Mouse (Mus musculus): Measurements from ENCODE around the gene Esm1. TPM values are rescaled to one million over a fixed set of nuclear protein-coding genes. Genes with fewer than 3 reads are reported as not detected.

The Esm1 gene
- under 1 TPM in 1 of 2 experiments, not detected in 1; 0.75 TPM for total RNA-seq (2023)

DNA sequence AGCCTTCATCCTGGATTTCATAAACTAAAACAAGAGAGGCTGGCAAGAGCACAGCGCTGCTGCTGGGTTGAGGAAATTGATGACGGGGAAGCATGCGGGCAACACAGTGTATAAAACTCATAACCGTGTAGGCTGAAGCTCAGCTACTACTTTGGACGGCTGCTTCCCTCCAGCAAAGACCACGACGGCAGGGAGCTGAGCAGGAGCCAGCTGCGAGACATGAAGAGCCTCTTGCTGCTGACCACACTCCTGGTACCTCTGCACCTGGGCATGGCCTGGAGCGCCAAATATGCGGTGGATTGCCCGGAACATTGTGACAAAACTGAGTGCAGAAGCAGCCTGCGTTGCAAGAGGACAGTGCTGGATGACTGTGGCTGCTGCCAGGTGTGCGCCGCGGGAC is at the start of gene Esm1:
Esm1 (plus strand) TSS at position 36 of the 400 bp plus-strand sequence.

DNA sequence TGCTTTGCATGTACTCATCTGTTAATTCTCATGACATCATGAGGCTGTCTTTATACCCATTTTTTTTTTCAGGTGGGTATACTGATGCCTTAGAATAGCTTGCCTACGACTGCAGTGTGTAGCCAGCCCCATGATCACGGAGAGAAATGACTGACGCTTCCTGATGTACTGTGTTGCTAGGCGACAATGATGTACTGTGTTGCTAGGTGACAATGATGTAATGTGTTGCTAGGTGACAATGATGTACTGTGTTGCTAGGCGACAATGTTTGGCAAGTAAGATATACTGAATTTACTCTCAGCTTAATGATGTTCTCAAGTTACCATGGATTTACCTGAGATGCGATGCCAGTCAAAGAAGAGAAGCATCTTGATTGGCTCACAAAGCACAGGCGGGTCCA is 16.4 kb downstream of the Esm1 start, which contains the start of gene Gzmk:
Gzmk (minus strand) TSS at position 98 of the 400 bp plus-strand sequence.

Other genes with a start within 250 kb of the Esm1 start
- gene Ccno, start 221.9 kb upstream of the Esm1 start, total RNA-seq (2023), result 10 to 100 TPM; 24.8 to 28.1 TPM
- gene Mcidas, start 215.8 kb upstream of the Esm1 start, total RNA-seq (2023), result under 1 TPM; 0.15 to 0.20 TPM
- not detected for gene Cdc20b, start 174.5 kb upstream of the Esm1 start, total RNA-seq (2023)
- under 1 TPM; 0.36 to 0.62 TPM for gene Gpx8, start 163.2 kb upstream of the Esm1 start, total RNA-seq (2023)
- gene Gzma, start 108.7 kb upstream of the Esm1 start, total RNA-seq (2023), result under 1 TPM in 1 of 2 experiments, not detected in 1; 0.42 TPM
- gene Gzmk, start 16.2 kb downstream of the Esm1 start, total RNA-seq (2023), result not detected
- under 1 TPM in 1 of 2 experiments, not detected in 1; 0.27 TPM for gene BC067074, start 83.5 kb downstream of the Esm1 start, total RNA-seq (2023)